Mouse (Mus musculus) lung, embryonic 14.5 days (tissue): ENCODE data around the gene Klhl8. TPM values are rescaled to one million over a fixed set of nuclear protein-coding genes. Genes with fewer than 3 reads are reported as not detected.

Source experiments
- ATAC-seq: fragments of 200-750 bp; cut with Nextera tagmentation; 2 replicates; pipeline ENCODE4 v1.8.0; 2017; ENCODE audit warnings: mild to moderate bottlenecking, moderate TSS enrichment, moderate library complexity; ENCODE audit not compliant: insufficient read depth
- DNase-seq: peaks from one replicate; pipeline ENCODE4 v3.0.0-alpha.2; 2015
- H3K27ac ChIP-seq: fragments of 300-500 bp; sonication (generic); 2 replicates; pipeline ENCODE4 v1.5.1; 2014; ENCODE audit warnings: low read depth, mild to moderate bottlenecking, moderate library complexity
- H3K27me3 ChIP-seq: fragments of 300-500 bp; sonication (generic); 2 replicates; pipeline ENCODE4 v1.6.1; 2014; ENCODE audit warnings: low read length, control low read depth; ENCODE audit not compliant: insufficient read depth
- H3K36me3 ChIP-seq: fragments of 300-500 bp; sonication (generic); 2 replicates; pipeline ENCODE4 v1.6.1; 2014; ENCODE audit warnings: control low read depth; ENCODE audit not compliant: insufficient read depth
- H3K4me1 ChIP-seq: fragments of 300-500 bp; sonication (generic); 2 replicates; pipeline ENCODE4 v1.6.1; 2014; ENCODE audit warnings: antibody characterized with exemption, control low read depth; ENCODE audit not compliant: insufficient read depth
- H3K4me2 ChIP-seq: fragments of 300-500 bp; sonication (generic); 2 replicates; pipeline ENCODE4 v1.6.1; 2014; ENCODE audit warnings: mild to moderate bottlenecking
- H3K4me3 ChIP-seq: fragments of 300-500 bp; sonication (generic); 2 replicates; pipeline ENCODE4 v1.5.1; 2014; ENCODE audit warnings: low read depth, low read length
- H3K9ac ChIP-seq: fragments of 300-500 bp; sonication (generic); 2 replicates; pipeline ENCODE4 v1.6.1; 2014
- H3K9me3 ChIP-seq: fragments of 300-500 bp; sonication (generic); 2 replicates; pipeline ENCODE4 v1.6.1; 2016; ENCODE audit warnings: low read depth, low read length, control low read depth
- CTCF ChIP-seq: IDR thresholded peaks from 2 replicates; pipeline ENCODE4 v1.5.1; 2016; ENCODE audit warnings: antibody characterized with exemption, low read depth
- WGBS: fragments of 180-500 bp; shearing (Covaris S2); extraction: QIAGEN DNeasy Blood & Tissue Kit; methylation state at CpG from one replicate; pipeline ENCODE4 v1.1.7; 2014; 5-methylcytosine and 5-hydroxymethylcytosine counted together
- polyA plus RNA-seq: library from polyadenylated mRNA; unstranded; fragments of >200 nt; fragmentation: Nextera tagmentation; extraction: Ambion mirVana; gene quantifications from 2 replicates; pipeline ENCODE4 v1.2.1, GENCODE M21; 2014

Gene Klhl8
- polyA plus RNA-seq, 1 experiment from 2014 or later: 9.4 TPM

GRCm38 (mm10) chr5:103819674-103820073 is 91.4 kb downstream of the Klhl8 start:
- Histone ChIP-seq H3K9me3 (no peaks in the 10 kb centered on the region), H3K27ac (no peak overlapping the region), H3K4me2 (no peak overlapping the region), H3K27me3 (no peaks in the 10 kb centered on the region), H3K9ac (no peak overlapping the region), H3K36me3 (no peaks in the 10 kb centered on the region), H3K4me1 (no peaks in the 10 kb centered on the region), H3K4me3 (no peak overlapping the region)
- ATAC-seq (no peak), DNase-seq (no peak)
- WGBS: 76% methylated on average over 1 of the region's 1 CpGs
- no peak for TF ChIP-seq CTCF

GRCm38 (mm10) chr5:103818602-103819001 is 92.5 kb downstream of the Klhl8 start:
- H3K36me3 ChIP-seq: no peaks in the 10 kb centered on the region
- TF ChIP-seq CTCF: no peak

GRCm38 (mm10) chr5:103817754-103818153 is 93.3 kb downstream of the Klhl8 start:
- WGBS: 19% methylated on average over 1 of the region's 1 CpGs
- Histone ChIP-seq H3K27me3 (no peaks in the 10 kb centered on the region), H3K36me3 (no peaks in the 10 kb centered on the region), H3K9me3 (no peaks in the 10 kb centered on the region), H3K4me1 (no peaks in the 10 kb centered on the region), H3K4me2 (no peak overlapping the region), H3K4me3 (no peak overlapping the region), H3K9ac (no peak overlapping the region), H3K27ac (no peak overlapping the region)
- peak; percentile 96 for TF ChIP-seq CTCF
- DNase-seq (peak; percentile 87), ATAC-seq (peak; percentile 50; the same call in 1 of the 2 replicates)

More at GRCm38 (mm10) chr5:103818602-103819001, 92.5 kb downstream of the Klhl8 start:
- Histone ChIP-seq H3K4me1 (no peaks in the 10 kb centered on the region), H3K27me3 (no peaks in the 10 kb centered on the region), H3K4me3 (no peak overlapping the region), H3K4me2 (no peak overlapping the region), H3K9ac (no peak overlapping the region), H3K27ac (no peak overlapping the region), H3K9me3 (no peaks in the 10 kb centered on the region)
- DNase-seq (no peak), ATAC-seq (no peak)
- WGBS: 83% methylated on average over 9 of the region's 9 CpGs

GRCm38 (mm10) chr5:103816718-103817117 is 94.3 kb downstream of the Klhl8 start:
- Histone ChIP-seq H3K36me3 (no peaks in the 10 kb centered on the region), H3K4me3 (no peak overlapping the region), H3K9me3 (no peaks in the 10 kb centered on the region), H3K4me1 (no peaks in the 10 kb centered on the region), H3K27me3 (no peaks in the 10 kb centered on the region), H3K27ac (no peak overlapping the region), H3K9ac (no peak overlapping the region), H3K4me2 (no peak overlapping the region)
- ATAC-seq (no peak), DNase-seq (no peak)
- WGBS: 92% methylated on average over 3 of the region's 3 CpGs
- no peak for TF ChIP-seq CTCF

- no peak for TF ChIP-seq CTCF
- Histone ChIP-seq H3K27me3 (no peaks in the 10 kb centered on the region), H3K4me2 (no peak overlapping the region), H3K36me3 (no peaks in the 10 kb centered on the region), H3K4me1 (no peaks in the 10 kb centered on the region), H3K9me3 (no peaks in the 10 kb centered on the region), H3K4me3 (no peak overlapping the region), H3K9ac (no peak overlapping the region), H3K27ac (no peak overlapping the region)
- DNase-seq: peak; percentile 52
- 27% methylated on average over 4 of the region's 4 CpGs for WGBS
- ATAC-seq: no peak
Observed at GRCm38 (mm10) chr5:103815249-103815617, 95.8 kb downstream of the Klhl8 start.

- no peak for TF ChIP-seq CTCF
- H3K27ac ChIP-seq: no peak overlapping the region; the same call in 1 of the 2 replicates
- H3K27me3 ChIP-seq: no peaks in the 10 kb centered on the region
- 43% methylated on average over 16 of the region's 16 CpGs for WGBS
- H3K4me3 ChIP-seq: no peak overlapping the region
- no peak overlapping the region for H3K9ac ChIP-seq
- H3K4me2 ChIP-seq: no peak overlapping the region
- H3K9me3 ChIP-seq: no peaks in the 10 kb centered on the region
- ATAC-seq (peak; percentile 62), DNase-seq (peak; percentile 67)
- no peaks in the 10 kb centered on the region for H3K36me3 ChIP-seq
- no peaks in the 10 kb centered on the region for H3K4me1 ChIP-seq
Observed at GRCm38 (mm10) chr5:103814551-103815248, 96.4 kb downstream of the Klhl8 start.

GRCm38 (mm10) chr5:103813997-103814542 is 97.0 kb downstream of the Klhl8 start:
- Histone ChIP-seq H3K4me2 (no peak overlapping the region), H3K36me3 (no peaks in the 10 kb centered on the region), H3K9ac (no peak overlapping the region), H3K9me3 (no peaks in the 10 kb centered on the region), H3K27me3 (no peaks in the 10 kb centered on the region), H3K4me3 (no peak overlapping the region), H3K4me1 (no peaks in the 10 kb centered on the region), H3K27ac (no peak overlapping the region; the same call in 1 of the 2 replicates)
- WGBS: 72% methylated on average over 12 of the region's 12 CpGs
- no peak for DNase-seq
- ATAC-seq: no peak
- no peak for TF ChIP-seq CTCF
